Mouse (Mus musculus): ENCODE results near the gene Procr. TPM values are rescaled to one million over a fixed set of nuclear protein-coding genes. Genes with fewer than 3 reads are reported as not detected.

Procr gene
- polyA plus RNA-seq, 1 experiment, result 1.1 TPM

DNA sequence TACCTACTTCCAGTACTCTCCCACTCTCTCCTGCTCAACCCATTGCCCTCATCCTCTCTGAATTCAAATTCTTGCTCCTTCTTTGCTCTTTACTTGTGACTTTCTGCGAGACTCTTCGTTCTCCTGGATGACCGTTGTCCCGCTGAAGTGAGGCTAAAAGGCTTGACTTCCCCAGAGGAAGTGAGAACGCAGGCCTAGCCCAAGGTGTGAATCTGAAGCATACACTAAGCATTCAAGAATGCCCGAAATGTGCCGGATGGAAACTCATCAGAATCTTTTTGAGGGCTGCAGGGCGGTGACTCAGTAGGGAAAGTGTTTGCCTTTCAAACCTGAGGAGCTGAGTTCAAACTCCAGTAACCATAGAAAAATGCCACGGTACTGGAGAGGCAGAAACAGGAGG is 7.6 kb upstream of the Procr start:
- no peaks in the 10 kb centered on the region for H3K36me3 ChIP-seq (replicated peaks; ENCODE audit: low read length)
- peak overlapping the region; percentile 8 for H3K4me3 ChIP-seq (replicated peaks)
- H3K9me3 ChIP-seq, result no peaks in the 10 kb centered on the region
- H3K27me3 ChIP-seq (replicated peaks), result peaks cover 77% of the 10 kb centered on the region
- TF ChIP-seq GATA1 (IDR thresholded peaks at IDR 0.05; ENCODE audit: borderline replicate concordance, low read length), result no peak
- H3K4me1 ChIP-seq, result peaks cover 31% of the 10 kb centered on the region

GRCm38 (mm10) chr2:155745487-155745886 is 5.4 kb upstream of the Procr start:
- TF ChIP-seq FLI1 (IDR thresholded peaks at IDR 0.05; ENCODE audit: low read length) (no peak), GATA1 (IDR thresholded peaks at IDR 0.05; ENCODE audit: borderline replicate concordance, low read length) (no peak)
- Histone ChIP-seq H3K4me1 (peaks cover 31% of the 10 kb centered on the region), H3K9me3 (no peaks in the 10 kb centered on the region), H3K36me3 (replicated peaks; ENCODE audit: low read length) (no peaks in the 10 kb centered on the region), H3K27me3 (replicated peaks) (peaks cover 75% of the 10 kb centered on the region), H3K4me3 (replicated peaks) (no peak overlapping the region)

DNA sequence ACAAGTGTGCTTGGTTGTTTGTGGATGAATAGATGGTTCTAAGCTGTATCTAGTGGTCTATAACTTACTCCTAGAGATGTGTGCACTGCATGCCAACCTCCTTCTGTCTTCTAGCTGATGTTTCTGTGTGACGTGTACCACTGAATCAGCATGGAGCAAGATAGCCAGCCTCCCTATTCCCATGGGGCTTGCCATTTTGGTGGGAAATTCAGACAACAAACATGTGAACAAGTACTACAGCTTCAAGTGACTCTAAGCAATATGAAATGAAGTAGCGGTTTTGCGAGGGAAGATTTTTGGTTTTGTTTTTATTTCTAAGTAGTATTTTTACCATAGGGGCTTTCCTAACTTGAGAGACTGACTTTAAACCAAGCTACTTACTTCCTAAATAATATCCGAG is 1.5 kb upstream of the Procr start:
- TF ChIP-seq GATA1 (IDR thresholded peaks at IDR 0.05; ENCODE audit: borderline replicate concordance, low read length) (no peak), FLI1 (IDR thresholded peaks at IDR 0.05; ENCODE audit: low read length) (no peak)
- peaks cover 82% of the 10 kb centered on the region for H3K27me3 ChIP-seq (replicated peaks)
- H3K4me3 ChIP-seq (replicated peaks), result no peak overlapping the region
- H3K4me1 ChIP-seq, result peaks cover 29% of the 10 kb centered on the region
- H3K9me3 ChIP-seq, result no peaks in the 10 kb centered on the region
- no peaks in the 10 kb centered on the region for H3K36me3 ChIP-seq (replicated peaks; ENCODE audit: low read length)

GRCm38 (mm10) chr2:155755746-155756145 is 4.8 kb downstream of the Procr start:
- Histone ChIP-seq H3K36me3 (replicated peaks; ENCODE audit: low read length) (no peaks in the 10 kb centered on the region), H3K27me3 (replicated peaks) (peaks cover 66% of the 10 kb centered on the region), H3K4me3 (replicated peaks) (no peak overlapping the region), H3K4me1 (peaks cover 21% of the 10 kb centered on the region), H3K9me3 (no peaks in the 10 kb centered on the region)
- TF ChIP-seq GATA1 (IDR thresholded peaks at IDR 0.05; ENCODE audit: borderline replicate concordance, low read length), result no peak
- TF ChIP-seq FLI1 (IDR thresholded peaks at IDR 0.05; ENCODE audit: low read length), result no peak

GRCm38 (mm10) chr2:155756855-155757566 is 6.1 kb downstream of the Procr start:
- TF ChIP-seq FLI1 (IDR thresholded peaks at IDR 0.05; ENCODE audit: low read length), result no peak
- no peak for TF ChIP-seq GATA1 (IDR thresholded peaks at IDR 0.05; ENCODE audit: borderline replicate concordance, low read length)
- Histone ChIP-seq H3K4me3 (replicated peaks) (no peak overlapping the region), H3K27me3 (replicated peaks) (peaks cover 58% of the 10 kb centered on the region), H3K4me1 (peaks cover 9% of the 10 kb centered on the region), H3K9me3 (no peaks in the 10 kb centered on the region), H3K36me3 (replicated peaks; ENCODE audit: low read length) (no peaks in the 10 kb centered on the region)

DNA sequence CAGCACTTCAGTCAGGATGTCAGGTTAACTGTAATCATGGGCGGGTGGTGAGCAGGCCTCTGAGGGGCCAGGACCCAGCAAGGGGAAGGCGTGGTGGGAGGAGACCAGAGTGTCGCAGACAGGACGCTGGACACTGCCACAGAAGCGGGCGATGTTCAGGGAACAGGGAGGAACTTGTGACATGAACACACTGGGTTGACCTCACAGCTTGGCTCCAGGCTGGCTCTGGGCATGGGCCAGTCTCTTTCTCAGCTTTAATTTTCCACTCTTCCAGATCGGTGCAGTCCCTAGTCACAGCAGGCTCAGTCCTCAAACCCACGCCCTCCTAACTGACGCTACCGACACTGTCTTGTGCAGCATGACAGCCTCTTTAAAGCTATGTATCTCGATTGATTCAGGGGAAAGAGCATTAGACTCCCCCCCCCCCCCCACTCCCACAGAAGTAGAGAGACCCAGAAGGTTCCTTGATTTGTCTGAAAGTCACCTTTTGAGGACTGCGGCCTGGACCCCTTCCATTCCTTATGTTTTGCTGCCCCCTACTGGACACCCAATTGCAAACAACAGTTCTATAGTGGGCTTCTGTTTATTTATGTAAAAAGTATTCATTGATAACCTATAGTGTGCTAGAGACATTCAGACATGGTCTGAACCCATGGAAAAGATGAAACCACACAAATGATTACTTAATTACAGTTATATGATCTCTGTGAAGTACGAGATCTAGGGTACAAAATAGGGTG is 13.9 kb downstream of the Procr start:
- no peaks in the 10 kb centered on the region for H3K9me3 ChIP-seq
- H3K4me1 ChIP-seq, result peaks cover 4% of the 10 kb centered on the region; the same call in 1 of the 2 replicates
- TF ChIP-seq GATA1 (IDR thresholded peaks at IDR 0.05; ENCODE audit: borderline replicate concordance, low read length) (no peak), FLI1 (IDR thresholded peaks at IDR 0.05; ENCODE audit: low read length) (no peak)
- no peak overlapping the region for H3K4me3 ChIP-seq (replicated peaks)
- no peaks in the 10 kb centered on the region for H3K36me3 ChIP-seq (replicated peaks; ENCODE audit: low read length)
- H3K27me3 ChIP-seq (replicated peaks), result peaks cover 51% of the 10 kb centered on the region

- Histone ChIP-seq H3K4me3 (replicated peaks) (no peak overlapping the region), H3K36me3 (replicated peaks; ENCODE audit: low read length) (no peaks in the 10 kb centered on the region), H3K4me1 (peaks cover 7% of the 10 kb centered on the region), H3K9me3 (no peaks in the 10 kb centered on the region), H3K27me3 (replicated peaks) (peaks cover 84% of the 10 kb centered on the region)
- TF ChIP-seq GATA1 (IDR thresholded peaks at IDR 0.05; ENCODE audit: borderline replicate concordance, low read length) (no peak), FLI1 (IDR thresholded peaks at IDR 0.05; ENCODE audit: low read length) (no peak)
Measured at GRCm38 (mm10) chr2:155773664-155774063, 22.7 kb downstream of the Procr start.

DNA sequence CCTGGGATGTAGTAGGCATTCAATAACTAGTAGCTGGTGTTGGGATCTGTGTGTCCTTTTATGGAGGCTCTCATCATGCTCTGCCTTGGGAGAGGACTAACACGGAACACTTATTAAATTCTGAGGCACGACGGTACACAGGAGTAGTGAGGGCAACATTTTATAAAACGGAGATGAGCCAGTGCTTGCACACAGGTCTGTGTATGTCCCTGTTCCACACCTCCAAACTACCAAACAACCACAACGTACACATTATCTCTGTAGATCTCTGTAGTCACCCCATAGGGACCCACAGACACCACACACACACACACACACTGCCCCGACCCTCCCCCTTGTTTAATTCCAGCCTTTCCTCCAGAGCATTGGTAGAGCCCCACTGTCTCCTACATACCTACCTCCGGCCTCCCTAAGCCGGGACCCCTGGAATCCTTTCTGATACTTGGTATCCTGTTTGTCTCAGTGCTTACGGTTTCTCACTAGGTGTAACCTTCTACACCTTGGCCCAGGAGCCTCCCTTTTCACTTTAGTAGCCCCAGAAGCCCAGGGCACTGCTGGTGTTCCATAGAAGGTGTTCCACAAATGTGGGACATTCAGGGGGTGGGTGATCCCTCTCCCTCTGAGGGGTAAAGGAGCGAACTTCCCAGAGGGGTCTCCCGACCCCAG is 23.5 kb downstream of the Procr start:
- TF ChIP-seq FLI1 (IDR thresholded peaks at IDR 0.05; ENCODE audit: low read length), result no peak
- TF ChIP-seq GATA1 (IDR thresholded peaks at IDR 0.05; ENCODE audit: borderline replicate concordance, low read length), result no peak
- H3K4me1 ChIP-seq, result peaks cover 7% of the 10 kb centered on the region
- H3K36me3 ChIP-seq (replicated peaks; ENCODE audit: low read length), result no peaks in the 10 kb centered on the region
- no peaks in the 10 kb centered on the region for H3K9me3 ChIP-seq
- H3K27me3 ChIP-seq (replicated peaks), result peaks cover 80% of the 10 kb centered on the region
- H3K4me3 ChIP-seq (replicated peaks), result no peak overlapping the region

DNA sequence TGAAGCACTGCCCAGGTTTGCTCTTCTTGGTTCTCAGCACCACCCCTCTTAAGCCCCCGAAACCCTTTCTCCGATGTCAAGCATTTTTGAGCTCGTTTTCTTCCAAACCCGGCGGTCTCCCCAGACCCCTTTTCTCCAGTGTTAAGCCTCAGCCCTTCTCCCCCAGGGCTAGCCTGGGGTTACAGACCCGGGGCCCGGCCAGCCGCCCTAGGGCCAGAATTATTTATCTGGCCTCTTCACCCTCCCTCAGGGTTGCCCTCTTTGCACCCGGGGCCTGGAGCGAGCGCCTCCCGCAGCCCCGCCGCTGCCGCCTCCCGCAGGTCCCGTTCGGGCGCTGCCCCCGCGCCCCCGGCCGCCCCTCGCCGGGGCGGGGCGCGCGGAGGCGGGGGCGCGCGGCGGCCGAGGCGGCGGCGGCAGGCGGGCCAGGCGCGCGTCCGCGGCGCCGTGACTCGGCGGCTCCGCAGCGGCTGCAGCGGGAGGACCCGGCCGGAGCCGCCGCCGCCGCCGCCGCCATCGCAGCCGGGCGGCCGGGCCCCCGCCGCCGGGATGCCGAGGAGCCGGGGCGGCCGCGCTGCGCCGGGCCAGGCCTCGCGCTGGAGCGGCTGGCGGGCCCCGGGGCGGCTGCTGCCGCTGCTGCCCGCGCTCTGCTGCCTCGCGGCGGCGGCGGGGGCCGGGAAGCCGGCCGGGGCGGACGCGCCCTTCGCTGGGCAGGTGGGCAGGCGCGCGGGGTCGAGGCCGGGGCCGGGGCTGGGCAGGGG is 24.2 kb downstream of the Procr start, which contains the start of gene Mmp24:
Mmp24 (plus strand) TSS at position 416 of the 758 bp plus-strand sequence.
- no peak for TF ChIP-seq GATA1 (IDR thresholded peaks at IDR 0.05; ENCODE audit: borderline replicate concordance, low read length)
- TF ChIP-seq FLI1 (IDR thresholded peaks at IDR 0.05; ENCODE audit: low read length), result no peak
- no peaks in the 10 kb centered on the region for H3K9me3 ChIP-seq
- H3K4me3 ChIP-seq (replicated peaks), result peak within 1 kb of the TSS; percentile 89
- peaks cover 7% of the 10 kb centered on the region for H3K4me1 ChIP-seq
- no peaks in the 10 kb centered on the region for H3K36me3 ChIP-seq (replicated peaks; ENCODE audit: low read length)
- peaks cover 80% of the 10 kb centered on the region for H3K27me3 ChIP-seq (replicated peaks)

Data from megakaryocyte, embryonic 14.5 days (primary cell).